Mouse (Mus musculus): ENCODE measurements at regions not wholly inside any gene's neighbourhood (a gene's known extent, or its start where the extent isn't known, plus 50 kb on each side); places are given as distances from the start of the nearest gene placed in this dataset.

- H3K4me1 ChIP-seq = no peaks in the 10 kb centered on the region
- no peak for ATAC-seq (ENCODE audit: insufficient read depth, low FRiP score, low read depth)
- H3K9ac ChIP-seq = no peak overlapping the region
- WGBS = 49% methylated on average over 4 of the region's 4 CpGs
- no peak overlapping the region for H3K4me3 ChIP-seq (replicated peaks)
- no peaks in the 10 kb centered on the region for H3K27me3 ChIP-seq (replicated peaks)
- H3K27ac ChIP-seq = no peak overlapping the region
- no peaks in the 10 kb centered on the region for H3K36me3 ChIP-seq
- H3K9me3 ChIP-seq = no peaks in the 10 kb centered on the region
- no peak overlapping the region for H3K4me2 ChIP-seq
These were observed 509.2 kb upstream of the Pou3f2 start for GRCm38 (mm10) chr4:22997198-22997985.

DNA sequence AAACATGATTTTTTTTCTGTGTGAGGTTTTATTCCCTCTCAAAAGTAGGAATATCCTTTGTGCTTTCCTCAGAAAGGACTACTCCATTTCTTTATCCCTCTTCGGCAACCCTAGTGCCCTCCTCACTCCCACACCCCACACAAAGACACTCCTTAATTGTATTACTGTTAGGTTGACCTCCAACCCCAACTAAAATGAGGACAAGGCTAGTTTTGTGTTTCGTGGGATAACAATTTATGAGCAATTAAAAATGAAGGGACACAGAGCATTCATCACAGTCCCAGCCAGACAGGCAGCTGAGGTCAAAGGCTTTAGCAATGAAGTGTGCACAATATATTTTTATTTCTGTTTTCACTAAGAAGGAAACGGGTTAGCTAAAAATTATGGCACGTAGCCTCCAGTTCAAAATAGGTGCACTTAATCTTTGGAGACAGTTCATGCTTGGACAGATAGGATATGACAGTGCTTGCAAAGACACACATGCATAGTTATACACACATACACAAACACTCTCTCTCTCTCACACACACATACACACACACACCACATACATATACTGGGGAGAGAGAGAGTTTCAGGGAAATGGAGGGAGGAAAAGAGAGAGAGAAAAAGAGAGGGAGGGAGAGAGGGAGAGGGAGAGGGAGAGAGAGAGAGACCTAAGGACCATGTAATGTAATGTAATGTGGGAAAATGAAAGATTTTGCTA lies 498.8 kb upstream of the Pou3f2 start:
- H3K4me1 ChIP-seq = no peaks in the 10 kb centered on the region
- 44% methylated on average over 4 of the region's 4 CpGs for WGBS
- no peak overlapping the region for H3K9ac ChIP-seq
- H3K9me3 ChIP-seq = no peaks in the 10 kb centered on the region
- H3K4me3 ChIP-seq (replicated peaks) = no peak overlapping the region
- no peak overlapping the region for H3K4me2 ChIP-seq
- H3K27ac ChIP-seq = no peak overlapping the region
- H3K36me3 ChIP-seq = no peaks in the 10 kb centered on the region
- ATAC-seq (ENCODE audit: insufficient read depth, low FRiP score, low read depth) = no peak
- no peaks in the 10 kb centered on the region for H3K27me3 ChIP-seq (replicated peaks)

DNA sequence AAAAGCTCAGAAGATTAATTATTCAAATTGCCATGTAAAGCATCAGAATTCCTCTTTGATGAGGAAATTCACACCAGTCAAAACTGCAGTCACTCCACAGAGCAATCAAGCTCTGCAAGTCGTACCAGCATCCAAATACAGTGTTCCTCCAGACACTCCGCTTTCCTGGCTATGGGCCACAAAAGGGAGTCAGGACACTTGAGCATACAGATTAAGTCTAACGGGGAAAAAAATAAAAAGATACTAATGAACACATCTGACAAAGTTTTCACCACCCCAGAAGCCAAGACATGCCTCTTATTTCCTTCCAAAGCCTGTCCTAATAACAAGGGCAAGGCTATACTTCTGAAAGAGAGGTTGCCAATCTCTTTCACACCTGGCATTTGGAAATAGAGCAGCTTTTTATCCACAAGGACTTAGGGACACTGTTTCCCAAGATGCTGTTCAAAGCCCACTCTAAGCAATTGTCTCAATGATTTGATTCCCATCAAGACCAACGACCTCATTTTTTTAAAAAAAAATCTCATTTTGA lies 485.5 kb upstream of the Pou3f2 start:
- ATAC-seq (ENCODE audit: insufficient read depth, low FRiP score, low read depth) = no peak
- no peaks in the 10 kb centered on the region for H3K36me3 ChIP-seq
- H3K9ac ChIP-seq = no peak overlapping the region
- WGBS = 62% methylated on average over 4 of the region's 4 CpGs
- no peaks in the 10 kb centered on the region for H3K27me3 ChIP-seq (replicated peaks)
- no peak overlapping the region for H3K4me2 ChIP-seq
- no peak overlapping the region for H3K4me3 ChIP-seq (replicated peaks)
- no peak overlapping the region for H3K27ac ChIP-seq
- H3K4me1 ChIP-seq = no peaks in the 10 kb centered on the region
- H3K9me3 ChIP-seq = no peaks in the 10 kb centered on the region

- no peak for ATAC-seq (ENCODE audit: insufficient read depth, low FRiP score, low read depth)
- Histone ChIP-seq H3K4me2 (no peak overlapping the region), H3K36me3 (no peaks in the 10 kb centered on the region), H3K27ac (no peak overlapping the region), H3K4me1 (no peaks in the 10 kb centered on the region), H3K4me3 (replicated peaks) (no peak overlapping the region), H3K27me3 (replicated peaks) (no peaks in the 10 kb centered on the region), H3K9me3 (no peaks in the 10 kb centered on the region), H3K9ac (no peak overlapping the region)
- WGBS = 53% methylated on average over 11 of the region's 11 CpGs
These were observed 484.8 kb upstream of the Pou3f2 start for GRCm38 (mm10) chr4:22972784-22973584.

DNA sequence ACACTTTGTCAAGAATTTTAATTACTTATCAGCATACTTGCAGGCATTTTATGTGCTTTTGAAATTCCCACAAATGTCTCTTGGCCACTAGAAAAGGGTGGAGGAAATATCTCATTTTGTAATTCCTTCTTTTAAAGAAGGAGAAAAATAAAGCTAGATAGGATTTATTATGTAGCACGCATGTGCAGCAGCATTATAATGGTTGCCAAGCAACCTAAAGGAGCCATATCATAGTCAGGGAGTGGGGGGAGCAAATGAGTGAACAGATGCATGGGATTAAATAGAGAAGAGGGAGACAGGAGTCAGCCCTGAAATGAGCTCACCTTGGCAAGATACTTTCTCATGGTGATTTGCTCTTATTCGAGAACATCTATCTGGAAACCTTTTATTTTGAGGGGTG lies 483.0 kb upstream of the Pou3f2 start:
- Histone ChIP-seq H3K4me2 (no peak overlapping the region), H3K4me3 (replicated peaks) (no peak overlapping the region), H3K27me3 (replicated peaks) (no peaks in the 10 kb centered on the region), H3K4me1 (no peaks in the 10 kb centered on the region), H3K9ac (no peak overlapping the region), H3K27ac (no peak overlapping the region), H3K36me3 (no peaks in the 10 kb centered on the region), H3K9me3 (no peaks in the 10 kb centered on the region)
- WGBS = 53% methylated on average over 2 of the region's 2 CpGs
- ATAC-seq (ENCODE audit: insufficient read depth, low FRiP score, low read depth) = no peak

DNA sequence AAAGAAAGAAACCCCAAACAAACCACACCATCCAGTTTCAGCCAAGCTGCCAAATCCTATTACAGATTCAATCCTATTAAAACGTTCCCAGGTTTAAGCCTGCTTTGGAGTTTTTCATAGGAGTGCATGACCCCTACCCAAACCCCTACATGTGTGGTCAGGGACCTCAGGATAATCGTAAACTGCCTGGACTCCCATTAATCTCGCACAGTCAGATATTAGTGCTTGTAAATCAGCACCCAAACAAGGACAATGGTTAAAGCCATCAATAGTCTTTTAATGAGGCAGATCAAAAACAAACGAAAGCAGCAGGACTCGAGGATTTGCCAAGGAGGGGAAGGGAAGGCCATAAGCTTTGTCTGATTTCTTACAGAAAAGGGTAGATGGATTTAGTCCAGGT lies 482.3 kb upstream of the Pou3f2 start:
- no peak overlapping the region for H3K4me2 ChIP-seq
- no peak for ATAC-seq (ENCODE audit: insufficient read depth, low FRiP score, low read depth)
- H3K9ac ChIP-seq = no peak overlapping the region
- H3K4me3 ChIP-seq (replicated peaks) = no peak overlapping the region
- no peaks in the 10 kb centered on the region for H3K36me3 ChIP-seq
- H3K9me3 ChIP-seq = no peaks in the 10 kb centered on the region
- H3K4me1 ChIP-seq = no peaks in the 10 kb centered on the region
- H3K27me3 ChIP-seq (replicated peaks) = no peaks in the 10 kb centered on the region
- WGBS = 10% methylated on average over 5 of the region's 5 CpGs
- H3K27ac ChIP-seq = no peak overlapping the region

- Histone ChIP-seq H3K9me3 (no peaks in the 10 kb centered on the region), H3K36me3 (no peaks in the 10 kb centered on the region), H3K4me2 (no peak overlapping the region), H3K27me3 (replicated peaks) (no peaks in the 10 kb centered on the region), H3K9ac (no peak overlapping the region), H3K27ac (no peak overlapping the region), H3K4me1 (no peaks in the 10 kb centered on the region), H3K4me3 (replicated peaks) (no peak overlapping the region)
- 66% methylated on average over 1 of the region's 1 CpGs for WGBS
- no peak for ATAC-seq (ENCODE audit: insufficient read depth, low FRiP score, low read depth)
These were observed 461.3 kb upstream of the Pou3f2 start for GRCm38 (mm10) chr4:22949422-22949821.

- H3K4me1 ChIP-seq = no peaks in the 10 kb centered on the region
- H3K27ac ChIP-seq = no peak overlapping the region
- no peaks in the 10 kb centered on the region for H3K9me3 ChIP-seq
- WGBS = 78% methylated on average over 4 of the region's 4 CpGs
- no peaks in the 10 kb centered on the region for H3K36me3 ChIP-seq
- no peak for ATAC-seq (ENCODE audit: insufficient read depth, low FRiP score, low read depth)
- H3K9ac ChIP-seq = no peak overlapping the region
- no peak overlapping the region for H3K4me3 ChIP-seq (replicated peaks)
- no peak overlapping the region for H3K4me2 ChIP-seq
- no peaks in the 10 kb centered on the region for H3K27me3 ChIP-seq (replicated peaks)
These were observed 460.7 kb upstream of the Pou3f2 start for GRCm38 (mm10) chr4:22948880-22949279.

DNA sequence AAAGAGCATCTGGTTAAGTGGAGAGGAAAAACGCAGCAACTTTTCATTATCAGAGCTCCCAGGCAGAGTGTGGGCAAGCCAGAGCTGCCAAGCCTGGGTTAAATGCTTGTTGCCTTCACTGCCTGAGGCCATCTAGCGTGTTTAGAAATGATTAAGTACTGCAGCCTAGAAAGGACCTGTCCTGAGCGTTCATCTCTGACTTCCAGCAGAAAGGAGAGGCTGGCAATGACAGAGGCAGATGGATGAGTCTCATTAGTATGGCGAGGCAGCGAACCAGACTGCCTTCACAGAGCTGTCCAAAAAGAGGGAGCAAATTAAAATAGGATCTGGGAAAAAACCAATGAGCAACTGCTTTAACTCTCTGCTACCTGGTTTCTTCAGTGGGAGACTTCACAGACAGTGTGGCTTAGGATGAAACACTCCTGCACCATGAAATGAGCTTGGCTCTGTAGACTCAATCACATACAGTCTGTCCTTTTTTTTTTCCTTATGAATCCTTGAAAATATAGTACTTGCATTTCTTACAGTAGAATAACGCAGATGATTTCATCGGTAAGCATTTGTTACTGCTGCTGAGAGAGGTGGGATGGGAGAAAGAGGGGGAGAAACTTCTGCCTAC lies 458.7 kb upstream of the Pou3f2 start:
- ATAC-seq (ENCODE audit: insufficient read depth, low FRiP score, low read depth) = no peak
- no peaks in the 10 kb centered on the region for H3K27me3 ChIP-seq (replicated peaks)

GRCm38 (mm10) chr4:22938302-22938701 lies 450.1 kb upstream of the Pou3f2 start:
- H3K27me3 ChIP-seq (replicated peaks) = no peaks in the 10 kb centered on the region
- no peaks in the 10 kb centered on the region for H3K4me1 ChIP-seq
- no peaks in the 10 kb centered on the region for H3K9me3 ChIP-seq
- H3K4me2 ChIP-seq = no peak overlapping the region
- no peak overlapping the region for H3K9ac ChIP-seq
- no peak for ATAC-seq (ENCODE audit: insufficient read depth, low FRiP score, low read depth)
- H3K4me3 ChIP-seq (replicated peaks) = no peak overlapping the region
- H3K27ac ChIP-seq = no peak overlapping the region
- no peaks in the 10 kb centered on the region for H3K36me3 ChIP-seq
- WGBS = 72% methylated on average over 1 of the region's 1 CpGs

More for the DNA sequence above, 458.7 kb upstream of the Pou3f2 start:
- Histone ChIP-seq H3K36me3 (no peaks in the 10 kb centered on the region), H3K9ac (no peak overlapping the region), H3K27ac (no peak overlapping the region), H3K9me3 (no peaks in the 10 kb centered on the region), H3K4me2 (no peak overlapping the region), H3K4me3 (replicated peaks) (no peak overlapping the region), H3K4me1 (no peaks in the 10 kb centered on the region)
- 28% methylated on average over 7 of the region's 7 CpGs for WGBS

- Histone ChIP-seq H3K27ac (no peak overlapping the region), H3K4me1 (no peaks in the 10 kb centered on the region), H3K9me3 (no peaks in the 10 kb centered on the region), H3K36me3 (no peaks in the 10 kb centered on the region), H3K9ac (no peak overlapping the region), H3K4me2 (no peak overlapping the region), H3K27me3 (replicated peaks) (no peaks in the 10 kb centered on the region), H3K4me3 (replicated peaks) (no peak overlapping the region)
- no peak for ATAC-seq (ENCODE audit: insufficient read depth, low FRiP score, low read depth)
- WGBS = 86% methylated on average over 8 of the region's 8 CpGs
These were observed 436.0 kb upstream of the Pou3f2 start for GRCm38 (mm10) chr4:22924181-22924580.

Data from stomach, embryonic 15.5 days (tissue).